Mouse (Mus musculus): ENCODE measurements around the gene Dclre1c.
"Not testable (repeated sequence)": the region's sequence is repeated elsewhere in the genome, so short reads cannot be mapped to it uniquely, and the experiment has no call there.

Dclre1c gene

DNA sequence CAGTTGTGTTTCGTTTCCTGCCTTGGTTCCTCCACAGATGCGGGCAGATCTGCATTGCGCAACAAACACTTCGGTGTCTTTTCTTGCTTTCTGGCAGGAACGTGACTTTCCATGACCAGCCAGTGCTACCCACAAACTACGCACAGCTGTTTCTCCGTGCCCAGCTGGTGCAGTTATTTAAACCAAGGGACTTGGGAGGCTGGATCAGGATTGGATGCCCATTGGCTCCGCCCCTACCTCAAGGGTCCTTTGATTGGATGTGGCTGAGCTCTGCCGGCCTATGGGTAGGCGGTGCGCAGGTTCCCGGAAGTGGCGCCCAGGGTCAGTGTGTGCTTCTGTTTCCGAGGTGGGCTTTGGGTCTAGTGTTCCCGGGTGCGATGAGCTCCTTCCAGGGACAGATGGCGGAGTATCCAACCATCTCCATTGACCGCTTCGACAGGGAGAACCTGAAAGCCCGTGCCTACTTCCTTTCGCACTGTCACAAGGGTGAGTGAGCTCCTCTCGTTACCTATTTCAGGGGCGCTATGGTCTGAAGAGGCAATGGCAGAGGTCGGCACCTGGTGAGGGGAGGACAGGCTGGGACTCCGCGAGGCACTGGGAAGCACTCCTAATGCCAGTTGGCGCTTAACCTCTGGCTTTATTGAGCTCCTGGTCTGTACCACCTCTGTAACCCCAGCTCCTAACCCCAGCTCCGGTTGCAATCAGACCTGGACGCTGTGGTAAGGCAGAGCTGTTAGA lies at the start of gene Dclre1c:
Gene Dclre1c, plus strand, starts transcription at position 291 of the 738 bp plus-strand sequence.
- peak; percentile 81 for DNase-seq

GRCm38 (mm10) chr2:3387105-3387860 lies 36.6 kb upstream of the Dclre1c start:
- DNase-seq: no peak

DNA sequence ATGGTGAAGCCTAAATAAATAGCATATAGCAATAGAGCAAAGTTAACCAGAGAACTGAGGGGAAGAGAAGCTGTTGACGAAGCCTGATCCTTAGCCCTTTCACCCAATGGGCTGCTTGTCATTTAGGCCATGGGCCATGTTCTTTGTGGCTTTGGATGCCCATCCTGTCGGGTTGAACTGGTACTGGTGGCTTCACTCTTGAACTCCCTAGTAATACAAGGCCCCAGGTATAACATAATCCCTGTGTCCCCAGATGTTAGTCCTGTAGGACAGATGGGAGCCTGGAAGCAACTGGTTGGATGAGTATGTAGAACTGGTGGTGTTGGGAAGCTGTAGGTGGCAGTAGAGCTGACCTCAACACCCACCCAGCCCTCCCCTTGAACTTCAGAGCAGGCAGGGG lies 32.0 kb upstream of the Dclre1c start:
- DNase-seq: no peak

GRCm38 (mm10) chr2:3397110-3397509 lies 26.8 kb upstream of the Dclre1c start, which contains the start of gene Olah:
Gene Olah, minus strand, starts transcription at chr2:3397210.
- not testable (repeated sequence) for DNase-seq

DNA sequence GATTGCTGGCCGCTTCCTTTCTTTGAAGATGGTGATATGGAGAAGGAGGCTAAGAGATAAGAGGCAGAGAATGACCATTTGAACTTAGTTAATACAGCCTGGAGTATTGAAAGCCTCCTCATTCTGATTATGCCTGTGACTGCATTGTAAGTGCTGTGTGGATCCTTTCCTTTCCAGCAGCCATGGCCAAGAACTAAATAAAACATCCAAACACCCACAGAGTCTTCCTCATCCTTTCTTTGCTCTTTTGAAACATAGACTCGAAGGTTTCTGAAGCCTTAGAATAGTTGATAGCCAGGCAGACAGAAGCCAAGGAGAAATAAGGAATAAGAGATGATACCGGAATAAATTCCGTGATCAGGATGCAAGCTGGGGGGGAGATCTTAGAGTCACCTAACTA lies 17.9 kb upstream of the Dclre1c start:
- DNase-seq: no peak

GRCm38 (mm10) chr2:3407756-3408155 lies 16.2 kb upstream of the Dclre1c start:
- DNase-seq: no peak

- peak; percentile 81 for DNase-seq
These were observed 9.7 kb upstream of the Dclre1c start for GRCm38 (mm10) chr2:3414241-3414640.

DNA sequence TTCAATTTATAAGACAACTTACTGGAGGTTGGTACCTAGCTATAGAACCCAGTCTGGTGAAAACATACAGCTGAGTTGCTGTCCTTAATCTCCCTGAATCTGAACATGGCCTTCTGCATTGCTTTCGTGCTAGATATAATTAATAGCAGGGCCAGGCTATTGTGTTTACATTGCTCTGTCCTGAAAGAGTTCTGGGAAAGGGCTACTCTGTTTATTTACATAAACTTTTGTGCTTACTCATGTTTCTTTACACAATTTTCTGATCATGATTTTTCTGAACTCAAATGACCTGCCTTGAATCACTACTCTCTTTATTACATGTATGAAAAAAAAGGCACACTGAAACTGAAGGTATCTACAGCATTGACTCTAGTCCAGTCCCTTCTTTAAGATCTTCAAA lies 8.3 kb upstream of the Dclre1c start:
- DNase-seq: no peak

DNA sequence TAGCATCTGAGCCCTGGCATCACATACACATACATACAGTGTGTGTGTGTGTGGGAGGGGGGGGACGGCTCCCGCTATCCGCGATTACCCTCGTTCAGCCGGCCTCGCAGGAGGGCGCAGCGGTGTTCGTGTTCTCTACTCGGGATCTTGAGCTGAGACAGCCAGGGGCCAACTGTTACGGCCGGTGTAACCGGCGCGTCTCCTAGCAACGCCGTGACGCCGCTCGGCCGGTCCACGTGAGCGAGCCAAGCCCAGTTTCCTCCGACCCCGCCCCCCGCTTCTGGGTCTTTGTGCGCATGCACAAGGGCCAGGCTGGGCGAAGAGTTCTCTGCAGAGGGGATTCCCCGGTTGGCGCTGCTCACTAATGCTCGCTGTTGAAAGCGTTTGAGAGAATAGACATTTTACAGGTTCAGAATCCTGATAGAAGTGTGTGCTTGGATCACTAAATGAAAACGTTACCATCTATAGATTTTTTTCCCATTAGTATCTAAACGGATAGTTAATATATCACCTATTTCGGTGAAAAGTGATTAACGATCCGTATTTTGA lies 5.0 kb upstream of the Dclre1c start:
- peak; percentile 96 for DNase-seq

- no peak for DNase-seq
These were observed 3.8 kb upstream of the Dclre1c start for GRCm38 (mm10) chr2:3420157-3420556.

DNA sequence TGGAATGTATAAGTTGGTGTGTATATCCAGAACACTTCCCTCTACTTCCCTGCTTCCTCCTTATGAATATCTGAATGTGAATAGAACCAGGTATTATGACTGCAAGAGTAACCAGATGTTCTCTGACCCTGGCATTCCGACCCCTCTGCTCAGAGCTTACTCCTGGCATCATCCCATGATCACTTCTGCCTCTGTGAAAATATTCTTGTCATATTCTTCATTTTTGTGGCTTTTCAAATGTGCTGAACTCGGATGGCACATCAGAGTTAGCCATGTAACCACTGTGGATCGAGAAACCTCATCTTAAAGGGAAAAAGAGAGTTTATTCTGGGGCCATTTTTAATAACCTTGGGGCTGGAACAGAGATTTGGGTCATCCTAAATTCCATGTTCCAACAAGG lies 1.4 kb upstream of the Dclre1c start, which contains the start of gene Meig1:
Gene Meig1, minus strand, starts transcription at position 101 of the 400 bp plus-strand sequence.
- DNase-seq: no peak

DNA sequence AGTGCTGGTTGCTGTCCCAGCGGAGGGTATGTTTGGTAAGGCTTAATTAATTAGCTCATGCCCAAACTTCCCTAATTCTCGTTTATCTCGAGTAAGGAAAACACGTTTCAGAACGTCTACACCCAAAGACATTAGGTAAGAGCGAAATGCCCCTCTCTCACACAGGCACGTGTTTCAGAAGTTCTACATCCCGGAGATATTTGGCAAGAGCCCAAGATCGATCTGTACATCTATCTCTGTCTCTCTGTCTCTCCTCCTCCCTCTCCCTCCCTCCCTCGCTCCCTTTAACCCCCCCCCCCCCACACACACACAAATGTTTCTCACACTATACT lies 614 bp downstream of the Dclre1c start:
- no peak for DNase-seq

GRCm38 (mm10) chr2:3430956-3431355 lies 7.0 kb downstream of the Dclre1c start:
- no peak for DNase-seq

GRCm38 (mm10) chr2:3435369-3436061 lies 11.6 kb downstream of the Dclre1c start:
- no peak for DNase-seq

GRCm38 (mm10) chr2:3437956-3438355 lies 14.0 kb downstream of the Dclre1c start:
- no peak for DNase-seq

GRCm38 (mm10) chr2:3444206-3444605 lies 20.3 kb downstream of the Dclre1c start:
- no peak for DNase-seq

DNA sequence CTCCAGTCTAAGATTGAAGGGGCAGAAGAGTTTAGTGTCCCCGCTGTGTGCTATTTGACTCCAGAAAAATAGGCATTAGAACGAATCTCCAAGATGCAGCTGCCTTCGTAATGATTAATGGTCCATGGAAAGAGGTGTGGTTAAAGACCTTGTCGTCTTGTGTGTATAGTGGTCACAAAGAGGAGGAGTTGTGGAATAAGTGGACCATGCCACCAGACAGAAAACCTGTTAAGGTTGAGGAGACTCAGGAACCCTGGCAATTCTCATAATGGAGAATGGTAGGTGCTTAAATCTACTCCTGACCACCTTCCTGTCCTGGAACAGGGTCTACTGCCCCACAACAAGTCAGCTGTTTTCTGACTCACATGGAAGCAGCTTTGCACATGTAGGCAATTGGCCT lies 22.1 kb downstream of the Dclre1c start:
- DNase-seq: no peak

- DNase-seq: no peak
These were observed 25.5 kb downstream of the Dclre1c start for GRCm38 (mm10) chr2:3449431-3449830.

- DNase-seq: no peak
These were observed 29.2 kb downstream of the Dclre1c start for GRCm38 (mm10) chr2:3453096-3453495.

DNA sequence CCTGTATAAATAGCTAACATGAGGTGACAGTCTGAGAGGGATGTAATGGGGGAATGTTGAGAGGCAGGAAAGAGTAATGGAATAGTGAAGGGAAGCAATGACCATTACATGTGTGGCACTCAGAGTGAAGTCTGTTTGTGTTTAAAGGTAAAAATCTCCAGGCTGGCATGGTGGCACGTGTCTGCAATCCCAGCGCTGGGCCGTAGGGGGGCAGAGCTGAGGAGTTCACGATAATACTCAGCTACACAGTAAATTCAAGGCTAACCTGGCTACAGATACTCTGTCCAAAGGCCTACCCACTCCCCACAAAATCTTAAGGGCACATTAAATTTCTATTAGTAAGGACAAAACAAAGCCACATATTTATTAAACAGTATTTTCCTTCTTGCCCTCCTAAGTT lies 32.7 kb downstream of the Dclre1c start:
- no peak for DNase-seq

DNA sequence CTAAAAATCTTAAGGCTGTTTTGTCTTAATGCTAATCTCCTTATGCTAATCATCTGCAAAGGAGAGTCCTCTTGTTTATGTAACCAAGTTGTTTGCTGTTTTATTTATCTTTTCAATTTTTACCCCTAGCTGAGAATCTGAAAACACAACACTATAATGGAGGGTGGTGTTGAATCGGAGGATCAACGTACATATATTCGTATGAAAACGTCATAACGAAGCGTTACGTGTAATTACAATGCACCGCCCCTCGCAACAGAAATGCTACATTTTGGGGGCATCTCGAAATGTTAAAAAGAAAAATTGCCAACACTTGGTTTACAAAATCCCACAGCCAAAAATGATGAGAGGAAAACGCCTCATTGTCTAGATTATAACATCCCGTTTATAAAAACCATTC lies 50.0 kb downstream of the Dclre1c start:
- DNase-seq: no peak

DNA sequence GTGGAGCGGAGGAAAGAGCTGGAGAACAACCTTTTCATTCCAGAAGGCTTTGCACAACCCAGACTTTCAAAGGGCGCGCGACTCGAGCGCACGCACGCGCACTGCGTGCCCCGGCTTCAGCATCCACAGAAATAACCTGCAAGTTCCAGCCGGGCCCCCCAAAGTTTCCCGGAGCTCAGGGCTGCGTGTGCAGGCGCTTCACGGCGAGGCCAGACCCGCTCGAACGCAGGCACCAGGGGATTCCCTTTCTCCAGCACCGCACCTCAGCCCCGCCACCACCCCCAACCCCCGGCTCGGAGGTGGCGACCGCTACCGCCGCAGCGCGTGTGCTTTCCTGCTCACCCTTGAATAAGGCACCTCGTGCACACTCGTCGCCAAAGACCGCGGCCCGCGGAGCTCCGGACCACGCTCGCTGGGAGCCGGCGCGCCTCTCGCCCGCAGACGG lies 50.5 kb downstream of the Dclre1c start:
- DNase-seq: peak; percentile 68

DNA sequence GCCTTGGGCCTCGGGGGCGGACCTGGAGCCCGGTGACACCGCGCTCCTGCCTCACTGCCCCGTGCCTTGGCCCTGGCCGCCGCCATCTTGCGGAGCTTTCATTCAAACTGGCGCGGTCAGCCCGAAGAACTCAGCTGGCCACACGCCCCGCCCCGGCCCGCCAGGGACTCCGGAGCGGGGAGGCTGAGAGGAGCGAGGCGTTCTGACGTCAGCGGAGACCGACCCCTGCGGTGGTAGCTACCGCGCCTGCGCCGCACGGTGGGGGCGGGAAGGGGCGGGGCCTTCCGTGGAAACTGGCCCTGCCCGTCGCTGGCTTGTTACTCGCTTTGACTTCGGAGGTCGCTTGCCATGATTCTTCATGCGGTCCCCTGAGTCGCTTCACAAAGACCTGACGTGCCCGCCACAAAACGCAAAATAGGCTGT lies 50.9 kb downstream of the Dclre1c start, which contains the start of gene Suv39h2:
Gene Suv39h2, minus strand, starts transcription at position 171 of the 423 bp plus-strand sequence.
- DNase-seq: peak; percentile 97
